Mouse (Mus musculus): ENCODE data around the gene Coro1a. TPM values are rescaled to one million over a fixed set of nuclear protein-coding genes. Genes with fewer than 3 reads are reported as not detected.

Coro1a gene
- polyA plus RNA-seq, 1 experiment from 2014 or later, result 28.6 TPM

Other genes starting within 250 kb of the Coro1a start
- gene Atp2a1, start 244.7 kb downstream of the Coro1a start, polyA plus RNA-seq (2014; fragmentation: Nextera tagmentation; extraction: Ambion mirVana), result 0.07 TPM in 1 of 2 replicates, not detected in the other
- gene Sh2b1, start 232.4 kb downstream of the Coro1a start, polyA plus RNA-seq (2014; fragmentation: Nextera tagmentation; extraction: Ambion mirVana), result 39.4 and 42.2 TPM in 2 replicates
- 134 and 144 TPM in 2 replicates for gene Tufm, start 220.4 kb downstream of the Coro1a start, polyA plus RNA-seq (2014; fragmentation: Nextera tagmentation; extraction: Ambion mirVana)
- gene Atxn2l, start 204.3 kb downstream of the Coro1a start, polyA plus RNA-seq (2014; fragmentation: Nextera tagmentation; extraction: Ambion mirVana), result 45.6 and 52.1 TPM in 2 replicates
- 163 and 172 TPM in 2 replicates for gene Eif3c, start 141.4 kb downstream of the Coro1a start, polyA plus RNA-seq (2014; fragmentation: Nextera tagmentation; extraction: Ambion mirVana)
- gene Apobr, start 122.8 kb downstream of the Coro1a start, polyA plus RNA-seq (2014; fragmentation: Nextera tagmentation; extraction: Ambion mirVana), result 0.20 and 0.43 TPM in 2 replicates
- 27.2 and 30.2 TPM in 2 replicates for gene Cln3, start 122.0 kb downstream of the Coro1a start, polyA plus RNA-seq (2014; fragmentation: Nextera tagmentation; extraction: Ambion mirVana)
- not detected in 2 replicates for gene Il27, start 112.8 kb downstream of the Coro1a start, polyA plus RNA-seq (2014; fragmentation: Nextera tagmentation; extraction: Ambion mirVana)
- 7.0 and 21.7 TPM in 2 replicates for gene Nupr1, start 76.9 kb downstream of the Coro1a start, polyA plus RNA-seq (2014; fragmentation: Nextera tagmentation; extraction: Ambion mirVana)
- gene Sgf29, start 58.5 kb downstream of the Coro1a start, polyA plus RNA-seq (2014; fragmentation: Nextera tagmentation; extraction: Ambion mirVana), result 61.2 and 67.4 TPM in 2 replicates
- 5.8 and 7.0 TPM in 2 replicates for gene Sult1a1, start 31.4 kb downstream of the Coro1a start, polyA plus RNA-seq (2014; fragmentation: Nextera tagmentation; extraction: Ambion mirVana)
- gene Bola2, start 12.4 kb downstream of the Coro1a start, polyA plus RNA-seq (2014; fragmentation: Nextera tagmentation; extraction: Ambion mirVana), result 118 and 127 TPM in 2 replicates
- 7.1 and 8.4 TPM in 2 replicates for gene Slx1b, start 12.0 kb downstream of the Coro1a start, polyA plus RNA-seq (2014; fragmentation: Nextera tagmentation; extraction: Ambion mirVana)
- gene Mapk3, start 51.8 kb upstream of the Coro1a start, polyA plus RNA-seq (2014; fragmentation: Nextera tagmentation; extraction: Ambion mirVana), result 98.4 and 105 TPM in 2 replicates
- 1.6 and 2.8 TPM in 2 replicates for gene Gdpd3, start 58.5 kb upstream of the Coro1a start, polyA plus RNA-seq (2014; fragmentation: Nextera tagmentation; extraction: Ambion mirVana)
- 103 and 116 TPM in 2 replicates for gene Ypel3, start 69.2 kb upstream of the Coro1a start, polyA plus RNA-seq (2014; fragmentation: Nextera tagmentation; extraction: Ambion mirVana)
- 0.56 and 0.95 TPM in 2 replicates for gene Tbx6, start 73.7 kb upstream of the Coro1a start, polyA plus RNA-seq (2014; fragmentation: Nextera tagmentation; extraction: Ambion mirVana)
- 239 and 258 TPM in 2 replicates for gene Ppp4c, start 84.7 kb upstream of the Coro1a start, polyA plus RNA-seq (2014; fragmentation: Nextera tagmentation; extraction: Ambion mirVana)
- gene Fam57b, start 89.9 kb upstream of the Coro1a start, polyA plus RNA-seq (2014; fragmentation: Nextera tagmentation; extraction: Ambion mirVana), result 1.1 and 1.8 TPM in 2 replicates
- gene 4930451I11Rik, start 123.9 kb upstream of the Coro1a start, polyA plus RNA-seq (2014; fragmentation: Nextera tagmentation; extraction: Ambion mirVana), result not detected in 2 replicates
- gene Doc2a, start 139.6 kb upstream of the Coro1a start, polyA plus RNA-seq (2014; fragmentation: Nextera tagmentation; extraction: Ambion mirVana), result 0.75 and 2.0 TPM in 2 replicates
- 20.2 and 21.2 TPM in 2 replicates for gene Hirip3, start 154.2 kb upstream of the Coro1a start, polyA plus RNA-seq (2014; fragmentation: Nextera tagmentation; extraction: Ambion mirVana)
- 78.2 and 80.3 TPM in 2 replicates for gene Ino80e, start 154.6 kb upstream of the Coro1a start, polyA plus RNA-seq (2014; fragmentation: Nextera tagmentation; extraction: Ambion mirVana)
- gene Taok2, start 176.9 kb upstream of the Coro1a start, polyA plus RNA-seq (2014; fragmentation: Nextera tagmentation; extraction: Ambion mirVana), result 28.0 and 30.2 TPM in 2 replicates
- gene Tmem219, start 215.1 kb upstream of the Coro1a start, polyA plus RNA-seq (2014; fragmentation: Nextera tagmentation; extraction: Ambion mirVana), result 29.5 and 33.4 TPM in 2 replicates
- gene Kctd13, start 221.1 kb upstream of the Coro1a start, polyA plus RNA-seq (2014; fragmentation: Nextera tagmentation; extraction: Ambion mirVana), result 14.7 and 16.1 TPM in 2 replicates
- gene Asphd1, start 241.8 kb upstream of the Coro1a start, polyA plus RNA-seq (2014; fragmentation: Nextera tagmentation; extraction: Ambion mirVana), result 0.35 and 0.36 TPM in 2 replicates
- gene Sez6l2, start 242.8 kb upstream of the Coro1a start, polyA plus RNA-seq (2014; fragmentation: Nextera tagmentation; extraction: Ambion mirVana), result 2.9 and 3.6 TPM in 2 replicates